Mouse (Mus musculus) thymus, postnatal 36 days (tissue): Measurements from ENCODE around the gene Rp9.

Source experiments
- DNase-seq, 2 experiments: peaks; one replicate each; pipeline ENCODE4 v3.0.0; 2022; ENCODE audit warnings: mixed read lengths in 2 of 2

Gene Rp9

DNA sequence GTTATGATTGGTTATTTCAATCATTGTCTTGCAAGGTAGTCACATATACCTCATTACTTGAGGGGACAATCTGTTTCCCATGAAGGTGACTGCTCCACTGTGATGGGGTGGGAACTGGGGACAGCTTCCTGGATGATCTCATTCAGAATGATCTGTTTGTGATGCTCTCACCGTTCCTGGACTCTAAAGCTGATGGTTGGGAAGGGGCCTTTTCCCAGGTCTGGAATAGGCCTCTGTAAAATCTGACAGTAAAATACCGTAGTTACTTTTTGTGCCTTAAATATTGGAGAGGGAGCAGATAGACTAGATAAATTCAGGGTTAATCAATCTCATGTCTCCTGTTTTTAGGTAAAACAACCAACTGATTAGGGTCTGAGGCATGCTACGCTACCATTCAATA lies at the start of gene Rp9:
Gene Rp9 (minus strand): TSS at position 101 of the 400 bp plus-strand sequence.
- DNase-seq, result no peak

DNA sequence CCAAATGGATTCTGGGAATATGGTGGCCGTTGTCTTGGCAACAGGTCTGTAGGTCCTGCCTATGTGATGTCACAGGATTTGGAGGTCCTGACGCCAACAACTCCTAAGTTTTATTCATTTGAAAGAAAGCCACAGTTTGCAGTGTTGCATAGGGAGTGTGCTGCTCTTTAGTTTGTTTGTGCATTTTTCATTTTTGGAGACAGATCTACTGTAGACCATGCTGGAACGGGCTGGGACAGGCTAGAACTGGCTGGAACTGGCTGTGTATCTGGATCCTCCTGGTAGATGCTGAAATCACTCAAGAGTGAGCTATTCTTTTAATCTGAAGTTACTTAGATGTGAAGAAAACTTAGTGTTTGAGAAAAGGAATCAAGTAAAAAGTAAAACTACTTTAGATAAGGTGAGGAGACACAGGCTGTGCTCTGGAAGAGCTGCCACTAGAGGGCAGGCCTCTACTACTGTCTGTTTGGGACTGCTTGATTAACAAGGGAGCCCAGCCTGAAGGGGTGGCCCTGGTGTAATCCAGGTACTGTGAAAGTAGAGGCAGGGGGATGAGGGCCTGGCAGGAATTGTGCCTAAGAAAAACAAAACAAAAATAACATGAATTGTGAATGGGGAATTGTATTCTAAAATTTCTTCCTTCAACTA lies 49.0 kb upstream of the Rp9 start:
- peak; percentile 34 to 36 for DNase-seq

DNA sequence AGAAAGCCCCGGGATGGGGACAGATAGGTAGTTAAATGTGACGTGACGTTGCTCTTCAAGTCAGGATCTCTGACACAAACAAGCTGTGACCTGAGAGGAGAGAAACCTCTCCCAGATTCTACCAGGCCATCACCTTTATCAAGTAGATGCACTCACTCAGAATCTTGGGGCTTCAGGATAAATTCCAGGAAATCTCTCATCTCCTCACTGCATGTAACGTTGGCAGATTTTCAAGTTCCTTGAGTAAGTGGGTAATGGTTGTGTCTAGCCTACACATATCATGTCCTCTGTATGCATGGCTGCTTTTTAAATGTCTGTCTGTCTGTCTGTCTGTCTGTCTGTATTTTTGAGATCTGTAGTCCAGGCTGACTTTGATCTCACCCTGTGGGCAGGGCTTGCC lies 45.5 kb upstream of the Rp9 start:
- no peak for DNase-seq

DNA sequence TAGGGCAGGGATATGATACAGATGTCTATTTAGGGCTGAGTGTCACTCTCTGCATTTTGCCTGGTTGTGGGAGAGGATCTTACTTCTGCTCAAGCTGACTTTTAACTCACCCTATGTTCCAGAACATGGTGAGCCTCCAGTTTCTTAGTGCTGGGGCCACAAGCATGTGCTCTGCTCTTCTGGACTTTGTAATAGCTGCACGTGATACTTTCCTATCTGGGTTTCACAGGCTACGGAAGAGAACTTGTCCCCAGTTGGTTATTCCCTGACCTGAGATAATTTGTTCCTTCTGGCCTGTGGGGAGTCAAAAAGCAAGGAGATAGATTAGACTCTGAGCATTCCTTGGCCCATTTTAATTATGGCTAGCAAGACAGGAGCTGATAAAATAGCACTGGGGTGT lies 36.0 kb upstream of the Rp9 start:
- DNase-seq, result no peak

DNA sequence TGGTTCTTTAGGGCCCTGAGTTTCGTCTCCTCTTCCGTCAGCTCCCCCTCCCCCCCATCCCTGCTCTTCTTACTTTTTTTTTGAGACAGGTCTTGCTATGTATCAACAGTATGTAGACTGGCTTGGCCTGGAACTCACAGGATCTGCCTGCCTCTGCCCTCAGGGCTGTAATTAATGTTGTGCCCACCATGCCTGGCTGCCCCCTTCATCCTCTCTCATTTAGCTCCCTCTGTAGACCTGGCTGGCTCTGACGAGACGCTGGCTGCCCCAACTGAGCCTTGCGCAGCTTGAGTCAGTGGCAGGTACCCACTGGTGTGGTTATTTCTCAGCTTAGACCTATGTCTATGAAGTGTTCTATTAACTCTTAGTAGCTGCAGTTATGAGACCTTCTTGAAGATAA lies 34.0 kb upstream of the Rp9 start:
- no peak for DNase-seq

DNA sequence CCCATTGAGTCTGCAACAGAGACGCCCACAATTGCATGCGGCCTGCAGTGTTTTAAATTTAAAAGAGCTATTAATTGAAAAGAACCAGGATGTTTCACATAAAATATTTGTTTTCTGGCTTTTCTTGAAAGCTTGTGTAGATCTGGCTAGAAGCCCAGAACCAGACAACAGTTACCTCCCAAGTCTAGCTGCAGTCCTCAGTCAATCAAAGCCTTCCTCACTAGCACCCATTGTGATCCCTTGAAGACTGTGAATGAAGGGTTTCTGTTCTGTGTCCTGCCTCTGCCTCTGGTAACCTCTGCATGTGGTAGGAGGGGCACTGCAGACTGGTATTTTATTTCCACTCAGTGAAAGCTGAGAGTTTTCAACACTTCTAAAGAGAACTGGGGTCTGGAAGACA lies 33.4 kb upstream of the Rp9 start:
- DNase-seq, result no peak

DNA sequence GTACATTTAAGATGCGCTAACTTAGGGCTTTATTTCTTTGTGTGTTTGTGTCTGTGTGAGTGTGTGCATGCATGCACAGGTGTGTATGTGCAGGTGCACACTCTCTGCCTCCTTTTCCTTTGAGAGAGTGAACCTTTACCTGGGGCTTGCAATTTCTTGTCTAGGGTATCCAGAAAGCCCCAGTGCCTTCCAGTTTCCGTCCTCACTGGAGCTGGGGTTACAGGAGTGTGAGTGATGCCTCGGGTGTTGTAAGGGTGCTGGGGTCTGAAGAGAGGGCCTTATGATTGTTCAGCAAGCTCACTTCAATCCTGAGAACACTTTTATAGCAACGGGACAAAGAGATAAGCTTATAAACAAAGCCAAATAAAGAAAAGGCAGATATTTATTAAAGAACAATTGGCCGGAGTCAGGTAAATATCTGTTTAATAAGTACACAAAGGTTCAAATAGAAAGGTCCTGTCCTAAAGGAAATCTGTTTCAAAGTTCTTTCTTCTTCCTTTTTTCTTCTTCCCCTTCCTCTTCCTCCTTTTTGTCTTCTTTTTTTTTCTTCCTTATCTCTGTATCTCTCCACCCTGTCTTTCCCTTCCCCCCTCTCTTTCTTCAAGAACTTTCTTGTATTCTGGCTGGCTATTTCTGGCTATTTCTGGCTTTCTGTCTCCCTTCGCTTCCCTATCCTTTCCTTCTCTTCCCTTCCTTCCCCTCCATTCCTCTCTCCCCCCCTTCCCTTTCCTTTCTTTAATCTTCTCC lies 27.7 kb upstream of the Rp9 start:
- no peak for DNase-seq

DNA sequence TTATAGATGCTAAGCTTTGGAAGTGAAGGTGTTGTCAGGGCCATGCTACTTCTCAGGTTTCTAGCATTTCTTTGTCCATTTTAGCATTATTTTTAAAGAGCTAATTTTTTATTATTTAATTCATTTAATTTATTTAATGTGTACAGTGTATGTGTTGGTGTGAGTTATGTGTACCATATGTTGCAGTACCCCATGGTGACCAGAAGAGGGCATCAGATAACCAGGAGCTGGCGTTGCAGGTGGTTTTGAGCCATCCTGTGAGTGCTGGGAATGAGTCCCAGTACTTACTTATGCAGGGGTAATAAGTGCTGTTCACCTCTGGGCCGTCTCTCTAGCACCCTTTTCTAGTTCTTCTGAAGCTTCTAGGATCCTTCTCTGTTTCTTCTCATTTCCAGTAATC lies 25.6 kb upstream of the Rp9 start:
- DNase-seq, result no peak

DNA sequence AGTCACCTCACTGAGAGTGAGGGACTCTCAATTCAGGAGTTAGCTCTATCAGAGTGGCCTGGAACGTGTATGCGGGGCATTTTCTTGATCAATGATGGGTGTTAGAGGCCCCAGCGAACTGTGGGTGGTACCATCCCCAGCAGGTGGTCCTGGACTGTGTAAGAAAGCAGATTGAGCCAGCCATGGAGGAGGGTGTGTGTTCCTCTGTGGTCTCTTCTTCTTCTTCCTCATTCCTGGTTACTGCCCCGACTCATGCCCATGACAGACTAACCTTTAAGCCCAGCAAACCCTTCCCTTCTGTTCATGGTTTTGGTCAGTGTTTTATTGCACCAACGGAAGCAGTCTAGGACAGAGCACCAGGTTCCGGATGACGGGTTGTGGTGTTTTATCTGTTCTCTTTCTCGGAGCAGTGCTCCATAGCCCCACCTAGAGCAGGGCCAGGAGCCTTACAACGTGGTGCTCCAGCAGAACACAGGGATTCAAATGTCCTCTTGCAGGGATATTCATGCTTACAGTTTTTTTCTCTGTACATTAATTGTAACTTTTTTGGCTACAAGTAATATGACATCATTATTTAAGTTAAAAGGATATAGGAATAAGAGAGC lies 24.8 kb upstream of the Rp9 start:
- DNase-seq, result no peak

DNA sequence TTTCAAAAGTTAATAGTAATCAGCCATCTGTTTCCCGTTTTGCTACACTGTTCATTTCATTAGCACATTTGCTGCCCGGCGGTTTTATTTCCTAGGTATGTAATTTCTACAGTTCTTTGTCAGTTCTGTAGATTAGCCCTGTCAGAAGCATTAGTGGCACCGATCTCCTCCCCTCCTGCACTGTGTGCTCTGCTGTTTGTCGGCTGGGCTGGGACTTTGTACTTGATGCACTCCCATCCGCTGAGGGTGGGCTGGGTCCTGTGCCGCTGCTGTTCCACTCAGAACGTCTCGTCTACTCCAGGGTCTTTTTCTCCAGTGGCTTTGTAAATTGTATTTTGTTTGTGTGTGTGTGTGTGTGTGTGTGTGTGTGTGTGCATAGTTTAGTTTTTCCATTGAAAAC lies 19.4 kb upstream of the Rp9 start:
- DNase-seq, result no peak

DNA sequence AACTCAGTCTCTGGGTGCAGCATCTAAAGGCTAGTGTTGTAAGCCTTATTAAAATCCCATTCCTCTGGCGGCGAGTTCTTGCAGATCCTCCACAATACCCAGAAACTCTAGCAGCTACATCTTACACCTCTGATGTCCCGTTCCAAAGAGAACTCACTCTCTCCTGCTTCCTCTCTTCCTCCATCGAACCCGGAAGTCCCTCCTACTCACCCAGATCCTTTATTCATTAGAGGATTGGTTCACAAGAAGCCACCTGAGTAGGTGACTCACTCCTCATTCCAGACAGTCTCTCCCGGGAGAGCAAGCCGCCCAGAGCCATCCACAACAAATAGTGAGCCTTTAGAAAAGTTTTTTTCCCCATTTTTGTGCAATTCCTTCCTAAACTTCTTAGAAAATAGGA lies 16.7 kb upstream of the Rp9 start:
- DNase-seq, result no peak

DNA sequence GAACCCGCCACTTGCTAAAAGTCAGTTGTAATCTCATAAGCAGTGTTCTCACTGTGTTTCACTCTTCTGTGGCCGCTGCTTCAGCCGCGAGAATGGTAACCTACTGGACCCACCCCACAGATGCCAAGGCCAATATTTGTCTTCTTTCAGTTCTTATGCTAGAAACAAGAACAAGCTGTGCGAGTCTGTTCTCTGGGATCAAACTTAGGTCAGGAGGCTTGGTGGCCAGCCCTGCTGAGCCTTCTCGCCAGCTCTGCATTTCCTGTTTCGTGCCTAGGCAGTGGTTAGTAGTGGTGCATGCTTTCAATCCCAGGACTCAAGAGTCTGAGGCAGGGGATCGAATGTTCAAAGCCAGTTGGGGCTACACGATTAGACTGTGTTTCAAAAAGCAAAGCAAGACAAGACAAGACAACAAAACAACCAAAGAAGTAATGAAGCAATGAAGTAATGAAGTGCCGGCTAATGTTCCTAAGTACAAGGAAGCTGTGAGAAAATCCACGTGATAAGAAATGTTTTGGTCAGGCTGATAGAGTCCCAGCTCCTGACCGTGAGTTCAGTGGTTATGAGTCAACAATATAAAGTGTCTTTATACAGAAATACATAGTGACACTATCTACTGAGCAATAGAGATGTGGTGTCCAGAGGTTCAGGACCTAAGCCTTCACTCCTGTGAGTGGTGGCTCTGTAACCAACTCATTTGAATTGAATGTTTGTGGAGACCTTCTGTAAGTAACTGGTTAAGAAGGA lies 15.2 kb upstream of the Rp9 start:
- no peak for DNase-seq

DNA sequence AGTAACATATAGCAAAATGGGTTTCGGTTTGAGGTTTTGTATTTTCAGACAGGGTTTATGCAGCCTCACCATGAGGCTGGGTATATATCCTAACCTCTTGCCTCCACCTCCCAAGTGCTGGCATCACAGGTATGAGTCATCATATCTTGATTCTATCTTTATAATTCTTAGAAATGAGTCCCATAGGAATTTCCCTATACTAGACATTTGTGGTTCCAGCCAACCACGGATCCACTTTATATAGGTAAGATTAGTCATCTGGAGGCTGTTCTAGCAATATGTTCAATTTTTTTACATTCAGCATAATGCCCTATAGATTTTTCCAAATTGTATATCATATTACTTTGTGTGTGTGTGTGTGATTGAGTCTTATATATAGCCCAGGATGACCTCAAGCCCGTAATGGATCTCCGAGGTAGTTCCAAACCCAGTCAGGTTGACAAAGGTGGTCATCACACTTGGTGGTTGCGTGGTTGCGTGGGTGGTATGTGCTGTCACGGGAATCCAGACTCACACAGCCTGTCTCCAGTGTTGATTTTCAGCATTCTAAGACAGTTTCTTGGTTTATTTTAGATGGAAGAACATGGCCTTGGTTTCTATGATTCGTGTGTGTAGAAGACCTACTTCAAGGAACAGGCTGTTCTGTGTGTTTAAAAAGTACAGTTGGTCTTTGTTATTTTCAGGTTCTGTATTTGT lies 14.5 kb upstream of the Rp9 start:
- no peak for DNase-seq

DNA sequence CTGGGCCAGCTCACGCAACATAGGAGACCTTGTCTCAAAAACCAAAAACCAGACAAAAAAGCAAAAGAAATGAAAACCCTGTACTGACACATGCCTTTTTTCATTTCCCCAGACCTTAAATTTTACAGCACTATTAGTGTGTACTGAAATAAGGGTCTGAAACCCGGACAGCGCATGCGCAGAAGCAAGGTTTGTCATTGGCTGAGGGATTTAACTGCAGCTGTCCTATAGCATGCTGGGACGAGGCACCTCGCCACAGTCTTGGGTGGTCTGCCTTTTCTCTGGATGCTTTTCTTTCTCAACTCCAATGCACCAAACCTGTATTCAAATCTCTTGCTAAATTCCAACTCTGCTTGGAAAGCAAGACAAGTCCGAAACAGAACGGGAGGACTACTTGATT lies 9.4 kb upstream of the Rp9 start:
- DNase-seq, result no peak

DNA sequence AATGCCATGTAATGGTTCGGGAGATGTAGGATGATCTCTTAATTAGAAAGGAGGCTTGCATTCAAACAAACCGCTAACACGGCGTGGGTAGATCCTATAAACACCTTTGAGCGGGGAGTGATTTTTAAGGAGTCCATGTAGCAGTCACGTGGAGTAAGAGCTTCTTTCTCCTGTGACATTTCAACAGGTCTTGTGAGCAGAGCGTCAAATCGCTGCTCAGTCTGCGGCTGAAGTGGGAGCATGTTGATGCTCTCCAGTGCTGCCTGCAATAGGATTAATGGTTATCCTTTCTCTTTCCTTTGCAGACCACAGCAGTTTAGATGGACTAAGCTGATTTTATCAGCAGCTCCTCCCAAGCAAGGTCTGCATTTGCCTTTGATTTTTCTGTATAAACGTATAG lies 6.7 kb upstream of the Rp9 start:
- DNase-seq, result peak in 1 of 2 experiments; percentile 7

DNA sequence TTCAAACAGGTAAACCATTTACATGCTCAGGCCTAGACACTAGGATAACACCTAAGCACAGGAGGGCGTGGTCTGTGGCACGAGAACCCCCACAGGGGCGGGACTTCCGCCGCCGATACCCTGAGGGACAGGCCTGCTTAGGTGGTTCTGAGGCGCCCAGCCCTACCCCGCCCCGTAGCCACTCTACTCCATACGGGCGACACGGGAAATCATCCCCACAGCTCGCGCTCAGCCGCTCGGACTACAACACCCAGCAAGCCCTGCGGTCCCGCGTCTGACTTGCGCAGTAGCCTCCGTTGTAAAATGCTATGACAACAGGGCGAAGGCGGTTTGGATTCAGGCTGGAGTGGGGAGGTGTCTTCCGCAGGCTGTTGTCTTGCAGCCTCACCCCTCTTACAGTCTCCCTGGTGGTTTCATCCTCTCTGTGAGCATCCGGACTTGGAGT lies 5.9 kb upstream of the Rp9 start, which contains the start of gene Bbs9:
Gene Bbs9 (plus strand): TSS at position 292 of the 445 bp plus-strand sequence.
- peak; percentile 94 to 97 for DNase-seq

DNA sequence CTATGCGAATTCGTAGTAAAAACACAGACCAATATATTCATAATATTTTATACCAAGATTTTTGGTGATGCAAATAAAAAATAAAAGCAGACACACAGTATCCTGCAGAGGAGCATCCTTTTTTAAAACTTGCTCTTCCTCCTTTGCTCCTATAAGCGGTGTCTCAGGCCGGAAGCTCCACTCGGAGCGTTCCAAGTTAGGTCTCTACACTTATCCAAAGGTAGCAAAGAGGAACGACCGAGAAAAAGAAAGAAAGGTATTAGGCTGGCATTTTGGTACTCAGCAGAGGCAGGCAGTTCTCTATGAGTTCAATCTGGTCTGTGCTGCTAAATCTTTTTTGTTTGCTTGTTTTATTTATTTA lies 664 bp downstream of the Rp9 start:
- DNase-seq, result no peak

DNA sequence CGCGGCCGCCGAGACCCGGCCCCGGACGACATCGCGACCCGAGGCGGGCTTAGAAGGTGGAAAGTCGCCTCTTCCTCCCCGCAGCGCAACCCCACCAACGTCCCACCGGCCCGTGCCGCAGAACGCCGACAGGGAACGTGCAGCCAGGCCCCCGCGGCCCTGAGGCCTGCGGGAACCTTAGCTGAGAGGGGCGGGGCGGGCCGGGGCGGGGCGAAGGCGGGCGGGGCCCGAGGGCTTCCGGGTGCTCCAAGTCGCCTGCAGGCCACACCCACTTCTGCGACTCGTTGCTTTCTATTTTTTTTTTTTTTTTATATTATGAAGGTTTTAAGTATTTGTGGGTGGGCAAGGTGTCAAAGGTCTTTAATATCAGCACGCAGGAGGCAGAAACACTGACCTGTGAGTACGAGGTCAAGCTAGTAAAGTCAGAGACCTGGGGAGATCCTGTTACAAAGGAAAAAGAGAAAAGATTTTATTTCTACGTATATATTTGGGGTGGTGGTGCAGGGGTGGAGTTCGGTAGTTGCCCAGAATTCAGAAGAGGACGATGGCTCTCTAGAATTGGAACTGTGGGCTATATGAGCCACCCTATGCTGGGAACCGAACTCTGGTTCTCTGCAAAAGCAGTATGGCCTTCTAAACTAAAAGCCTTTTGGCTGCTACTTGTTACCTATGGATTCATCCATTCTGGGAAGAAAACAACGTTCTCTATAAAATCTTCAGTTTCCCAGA lies 1.2 kb downstream of the Rp9 start:
- peak in 1 of 2 experiments; percentile 73 for DNase-seq

DNA sequence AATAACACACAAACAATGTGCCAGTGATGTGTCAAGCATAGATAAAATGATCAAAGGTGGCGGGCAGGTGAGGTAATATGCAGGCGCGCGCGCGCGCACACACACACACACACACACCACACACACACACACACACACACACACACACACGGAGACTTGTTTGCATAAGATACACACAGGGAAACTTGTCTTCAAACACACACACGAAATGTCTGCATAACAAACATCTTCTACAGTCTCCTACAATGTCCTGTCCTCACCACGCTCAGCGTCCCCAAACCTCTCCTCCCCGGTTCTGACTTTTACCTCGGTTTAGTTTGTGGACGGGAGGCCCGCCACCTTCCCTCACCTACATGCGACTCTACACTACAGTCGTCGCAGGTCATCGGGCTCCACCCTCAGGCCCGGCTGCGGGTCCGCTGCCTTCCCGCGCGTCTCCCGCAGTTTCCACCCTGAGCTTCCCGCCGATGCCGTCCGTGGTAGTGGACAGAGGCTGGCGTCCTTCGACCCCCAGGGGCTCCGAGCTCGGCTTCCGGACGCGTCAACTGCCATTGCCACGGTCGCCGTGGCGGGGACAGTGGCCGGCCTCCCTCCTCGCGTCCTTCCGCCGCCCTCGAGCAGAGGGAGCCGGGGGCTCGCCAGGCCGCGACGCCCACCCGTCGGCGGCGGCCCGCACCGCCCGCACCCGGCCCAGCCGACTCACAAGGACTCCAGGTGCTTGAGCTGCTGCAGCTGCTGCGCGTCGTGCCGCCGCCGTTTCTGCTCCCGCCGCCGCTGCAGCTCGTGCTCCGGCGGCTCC lies 2.0 kb downstream of the Rp9 start:
- peak; percentile 53 to 77 for DNase-seq

DNA sequence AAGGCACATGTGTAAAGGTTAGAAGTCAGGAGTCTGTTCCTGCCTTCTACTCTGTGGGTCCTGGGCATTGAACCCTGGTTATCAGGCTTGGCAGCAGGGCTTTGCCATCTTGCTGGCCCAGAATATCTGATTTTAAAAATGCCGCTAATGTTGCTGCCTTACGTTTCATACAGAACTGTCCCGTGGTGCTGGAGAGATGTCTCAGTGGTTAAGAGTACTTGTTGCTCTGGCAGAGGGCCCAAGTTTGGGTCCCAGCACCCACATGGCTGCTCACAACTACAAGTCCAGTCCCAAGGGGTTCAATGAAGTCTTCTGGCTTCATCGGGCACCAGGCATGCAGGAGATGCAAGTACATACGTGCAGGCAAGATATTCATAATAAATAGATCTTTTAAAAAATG lies 3.3 kb downstream of the Rp9 start:
- no peak for DNase-seq

DNA sequence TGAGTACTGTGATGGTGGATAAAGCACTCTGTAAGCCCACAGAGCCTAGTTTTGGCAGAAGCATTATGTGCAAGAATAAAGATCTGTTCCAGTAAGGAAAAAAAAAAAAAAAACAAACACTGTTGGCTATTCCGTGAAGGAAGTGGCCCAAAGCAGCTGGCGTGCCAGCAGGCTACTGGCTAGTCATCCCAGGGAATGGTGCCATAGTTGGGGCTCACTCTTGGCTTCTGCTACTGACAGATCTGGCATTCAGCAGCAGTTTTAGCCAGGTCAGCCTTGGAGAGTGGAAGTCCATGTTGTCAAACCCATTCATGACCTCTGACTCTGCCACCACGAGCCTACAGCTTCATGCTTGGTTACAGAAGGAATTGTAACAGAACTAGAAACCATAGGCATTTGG lies 7.6 kb downstream of the Rp9 start:
- DNase-seq, result no peak
